Mouse (Mus musculus) liver, adult 2 months (tissue): ENCODE results near the gene Rbmxl1. TPM values are rescaled to one million over a fixed set of nuclear protein-coding genes. Genes with fewer than 3 reads are reported as not detected.
A peak's percentile ranks its signal among the peaks of the same experiment; 100 is the strongest.
"Not testable (repeated sequence)": the region's sequence is repeated elsewhere in the genome, so short reads cannot be mapped to it uniquely, and the experiment has no call there.

Experiments
- DNase-seq: peaks from one replicate; pipeline ENCODE4 v3.0.0-alpha.2; 2011; ENCODE audit warnings: low read depth, low spot score; ENCODE audit errors: extremely low read depth
- H3K27ac ChIP-seq: fragments of 200-500 bp; replicated peaks from 2 replicates; pipeline ENCODE4 v1.5.1; 2012; ENCODE audit warnings: low read depth, mild to moderate bottlenecking, control low read depth, inconsistent platforms, low read length; ENCODE audit not compliant: insufficient read depth
- H3K27me3 ChIP-seq: fragments of 200-500 bp; 2 replicates; pipeline ENCODE4 v1.6.1; 2012; ENCODE audit warnings: mild to moderate bottlenecking, moderate library complexity, low read length, inconsistent platforms; ENCODE audit not compliant: control insufficient read depth, insufficient read depth
- H3K36me3 ChIP-seq: fragments of 200-500 bp; 2 replicates; pipeline ENCODE4 v1.6.1; 2012; ENCODE audit warnings: low read length, inconsistent platforms; ENCODE audit not compliant: control insufficient read depth, insufficient read depth
- H3K4me1 ChIP-seq: fragments of 200-500 bp; 2 replicates; pipeline ENCODE4 v1.6.1; 2011; ENCODE audit warnings: low read length; ENCODE audit not compliant: control insufficient read depth, insufficient read depth
- H3K4me3 ChIP-seq: fragments of 200-500 bp; 2 replicates; pipeline ENCODE4 v1.5.1; 2011; ENCODE audit warnings: low read depth, mild to moderate bottlenecking, control low read depth, low read length, moderate library complexity; ENCODE audit not compliant: insufficient read depth
- H3K79me2 ChIP-seq: fragments of 200-500 bp; 2 replicates; pipeline ENCODE4 v1.6.1; 2012; ENCODE audit warnings: inconsistent platforms, mild to moderate bottlenecking, low read length, moderate library complexity; ENCODE audit not compliant: control insufficient read depth, insufficient read depth
- H3K9ac ChIP-seq: fragments of 200-500 bp; 2 replicates; pipeline ENCODE4 v1.6.1; 2012; ENCODE audit warnings: low read depth, mild to moderate bottlenecking, control low read depth, inconsistent platforms, low read length
- CTCF ChIP-seq: fragments of 200-500 bp; IDR thresholded peaks from 2 replicates; pipeline ENCODE4 v1.5.1; 2011; ENCODE audit warnings: low read depth, low read length, control low read depth
- POLR2A ChIP-seq: fragments of 200-500 bp; IDR thresholded peaks from 2 replicates; pipeline ENCODE4 v1.6.1; 2011; ENCODE audit warnings: low read length, control low read depth; ENCODE audit not compliant: insufficient read depth; ENCODE audit errors: extremely low read depth
- WGBS: fragments of 180-500 bp; shearing (Covaris S2); methylation state at CpG from one replicate; pipeline ENCODE4 v1.1.7; 2018; 5-methylcytosine and 5-hydroxymethylcytosine counted together
- polyA plus RNA-seq: library from polyadenylated mRNA; depleted of rRNA; stranded (reverse); fragments of >200 nt; gene quantifications from 2 replicates; pipeline ENCODE4 v1.2.3, GENCODE M21; 2012
- total RNA-seq: library from RNA; depleted of rRNA; stranded (reverse); fragments of >200 nt; gene quantifications from 2 replicates; pipeline ENCODE4 v1.2.3, GENCODE M21; 2014

Gene Rbmxl1
- total and polyA plus RNA-seq, 2 experiments: 9.9 to 15.0 TPM

- H3K36me3 ChIP-seq: peaks cover 8% of the 10 kb centered on the region; the same call in 1 of the 2 replicates
- peaks cover 3% of the 10 kb centered on the region; the same call in 1 of the 2 replicates for H3K79me2 ChIP-seq
- H3K4me3 ChIP-seq: peak overlapping the region; percentile 93
- under 1% methylated on average over 38 of the region's 38 CpGs for WGBS
- no peaks in the 10 kb centered on the region for H3K27me3 ChIP-seq
- H3K27ac ChIP-seq: peak overlapping the region; percentile 61
- H3K4me1 ChIP-seq: peaks cover 8% of the 10 kb centered on the region
- H3K9ac ChIP-seq: peak overlapping the region; percentile 84
- TF ChIP-seq CTCF: no peak
- no peak for TF ChIP-seq POLR2A
- peak; percentile 51 for DNase-seq
Measured at GRCm38 (mm10) chr8:78507979-78508718, 549 bp downstream of the Rbmxl1 start.

GRCm38 (mm10) chr8:78502706-78503105, 6.0 kb downstream of the Rbmxl1 start:
- Histone ChIP-seq H3K36me3 (peaks cover 8% of the 10 kb centered on the region; the same call in 1 of the 2 replicates), H3K9ac (no peak overlapping the region), H3K4me3 (no peak overlapping the region), H3K27me3 (no peaks in the 10 kb centered on the region), H3K4me1 (no peaks in the 10 kb centered on the region), H3K27ac (no peak overlapping the region), H3K79me2 (no peaks in the 10 kb centered on the region)
- DNase-seq: no peak
- TF ChIP-seq POLR2A (no peak), CTCF (no peak)
- WGBS: 86% methylated on average over 2 of the region's 2 CpGs

GRCm38 (mm10) chr8:78496273-78496672, 12.4 kb downstream of the Rbmxl1 start:
- not testable (repeated sequence) for H3K27ac ChIP-seq, H3K27me3 ChIP-seq, H3K36me3 ChIP-seq, H3K9ac ChIP-seq, H3K79me2 ChIP-seq, H3K4me1 ChIP-seq, DNase-seq, H3K4me3 ChIP-seq
- 90% methylated on average over 3 of the region's 3 CpGs for WGBS

GRCm38 (mm10) chr8:78493031-78493430, 15.7 kb downstream of the Rbmxl1 start:
- 61% methylated on average over 2 of the region's 2 CpGs for WGBS
- Histone ChIP-seq H3K79me2 (no peaks in the 10 kb centered on the region), H3K4me3 (no peak overlapping the region), H3K9ac (no peak overlapping the region), H3K27ac (no peak overlapping the region), H3K4me1 (no peaks in the 10 kb centered on the region), H3K36me3 (no peaks in the 10 kb centered on the region), H3K27me3 (no peaks in the 10 kb centered on the region)
- DNase-seq: no peak
- no peak for TF ChIP-seq CTCF
- no peak for TF ChIP-seq POLR2A

GRCm38 (mm10) chr8:78489733-78490132, 19.0 kb downstream of the Rbmxl1 start:
- no peak for TF ChIP-seq POLR2A
- TF ChIP-seq CTCF: no peak
- no peaks in the 10 kb centered on the region for H3K79me2 ChIP-seq
- WGBS: 86% methylated on average over 3 of the region's 3 CpGs
- no peak for DNase-seq
- no peaks in the 10 kb centered on the region for H3K36me3 ChIP-seq
- H3K27ac ChIP-seq: no peak overlapping the region
- no peak overlapping the region for H3K4me3 ChIP-seq
- H3K4me1 ChIP-seq: no peaks in the 10 kb centered on the region
- no peak overlapping the region for H3K9ac ChIP-seq
- no peaks in the 10 kb centered on the region for H3K27me3 ChIP-seq

- WGBS: 48% methylated on average over 6 of the region's 6 CpGs
- no peaks in the 10 kb centered on the region for H3K4me1 ChIP-seq
- no peaks in the 10 kb centered on the region for H3K27me3 ChIP-seq
- DNase-seq: no peak
- TF ChIP-seq POLR2A: no peak
- no peak for TF ChIP-seq CTCF
- H3K36me3 ChIP-seq: no peaks in the 10 kb centered on the region
- H3K9ac ChIP-seq: no peak overlapping the region
- no peaks in the 10 kb centered on the region for H3K79me2 ChIP-seq
- no peak overlapping the region for H3K27ac ChIP-seq
- H3K4me3 ChIP-seq: no peak overlapping the region
Measured at GRCm38 (mm10) chr8:78477051-78477829, 31.5 kb downstream of the Rbmxl1 start.
